In the genomic region with DNA sequence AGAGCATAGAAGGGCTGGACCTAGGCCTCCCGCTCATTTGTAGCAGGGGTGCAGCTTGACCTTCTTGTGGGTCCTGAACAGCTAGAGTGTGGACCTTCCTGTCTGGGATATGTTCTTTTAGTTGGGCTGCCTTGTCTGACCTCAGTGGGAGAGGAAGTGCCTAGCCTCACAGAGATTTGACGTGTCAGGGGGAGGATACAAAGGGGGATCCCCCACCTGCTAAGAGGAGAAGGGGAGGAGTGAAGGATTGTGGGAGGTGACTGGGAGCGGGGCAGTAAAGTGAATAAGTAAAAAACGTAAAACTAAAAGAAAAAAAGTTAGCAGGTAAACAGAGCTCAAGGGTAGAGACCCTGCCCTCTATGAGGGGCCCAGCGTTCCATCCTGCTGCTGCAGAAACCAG, we compare ENCODE assay signal across 26 mouse cellular contexts. TPM values are rescaled to one million over a fixed set of nuclear protein-coding genes. Genes with fewer than 3 reads are reported as not detected.
A peak's percentile ranks its signal among the peaks of the same experiment; 100 is the strongest.
DNase-seq lines count a peak whose midpoint lies in the region; ATAC-seq lines count a peak whose summit lies in the region.
"Had no signal": no experiment of that assay in that cellular context is flagged by ENCODE, and none has a peak within 500 bp of the region (broad histone marks: within the 10 kb centered on the region; RNA-seq: fewer than 3 reads in every experiment).

No protein-coding gene starts in this region.

- H3K27me3 ChIP-seq in splenic B cell, adult 2 months (ENCODE audit: control insufficient read depth, insufficient read depth, low read length, poor library complexity, severe bottlenecking) = no peaks in the 10 kb centered on the region
- H3K27me3 ChIP-seq: hindbrain, embryonic 12.5 days; hindbrain, embryonic 15.5 days; Patski had no signal

- intact Hi-C loops in left cerebral cortex, postnatal 14 days (cut with DNase I) = no loop called here

- peak; percentile 20 for DNase-seq in cerebellum, adult 9-10 months
- DNase-seq in cerebellum, postnatal 4 days (ENCODE audit: low spot score in 2 of 2) = no peak
- peak; percentile 42 for DNase-seq in splenic B cell, adult 2 months (ENCODE audit: low read depth, low spot score)
- DNase-seq in left cerebral cortex, postnatal 14 days (ENCODE audit: low spot score in 2 of 2) = no peak
- DNase-seq in thymus, adult 18-20 months = no peak
- DNase-seq: adrenal gland, adult 2 months; adrenal gland, postnatal 14 days; cerebellum, adult 11 months; cerebellum, adult 2 months; cerebellum, postnatal 10 days; cerebellum, postnatal 36 days; forebrain, postnatal 0 days; gastrocnemius, adult 2 months; gastrocnemius, postnatal 14 days; heart, adult 11 months had no signal

- peaks cover 19% of the 10 kb centered on the region for H3K36me3 ChIP-seq in splenic B cell, adult 2 months (ENCODE audit: control insufficient read depth, insufficient read depth, low read length, poor library complexity, severe bottlenecking)

- peak; percentile 86 for ATAC-seq in activated CD4-positive, CD25-positive, alpha-beta regulatory T cell, adult 4 months
- ATAC-seq: forebrain, embryonic 14.5 days; forebrain, postnatal 0 days; intestine, embryonic 16.5 days; Patski had no signal

RNA-seq across cellular contexts. Expression of gene Cactin, which starts 11.3 kb away (rescaled TPM):
- polyA plus RNA-seq in activated CD4-positive, CD25-positive, alpha-beta regulatory T cell, adult 4 months (2017; shearing (Covaris generic)) = 1 to 10 TPM; 5.1 to 5.7 TPM
- 10 to 100 TPM; 25.1 to 27.2 TPM for total RNA-seq in left cerebral cortex, postnatal 14 days (2021)

RNA-seq across cellular contexts. Expression of gene Pip5k1c, which starts 16.8 kb away (rescaled TPM):
- 10 to 100 TPM; 11.1 to 16.9 TPM for polyA plus RNA-seq in activated CD4-positive, CD25-positive, alpha-beta regulatory T cell, adult 4 months (2017; shearing (Covaris generic))
- total RNA-seq in left cerebral cortex, postnatal 14 days (2021) = 100 to 1,000 TPM; 391 to 396 TPM

RNA-seq across cellular contexts. Expression of gene Tjp3, which starts 18.2 kb away (rescaled TPM):
- polyA plus RNA-seq in activated CD4-positive, CD25-positive, alpha-beta regulatory T cell, adult 4 months (2017; shearing (Covaris generic)) = 1 to 10 TPM; 2.4 to 3.1 TPM
- total RNA-seq in left cerebral cortex, postnatal 14 days (2021) = under 1 TPM; 0.15 to 0.47 TPM
- total RNA-seq: gastrocnemius, adult 2 months; gastrocnemius, postnatal 14 days; heart, postnatal 25 days had no signal

RNA-seq across cellular contexts. Expression of gene Tbxa2r, which starts 19.0 kb away (rescaled TPM):
- polyA plus RNA-seq in activated CD4-positive, CD25-positive, alpha-beta regulatory T cell, adult 4 months (2017; shearing (Covaris generic)) = 10 to 100 TPM; 20.9 to 21.4 TPM
- 1 to 10 TPM; 1.3 to 1.5 TPM for total RNA-seq in left cerebral cortex, postnatal 14 days (2021)
- total RNA-seq: G1E had no signal
- polyA plus RNA-seq: G1E, Patski had no signal

RNA-seq across cellular contexts. Expression of gene Gipc3, which starts 33.5 kb away (rescaled TPM):
- polyA plus RNA-seq in activated CD4-positive, CD25-positive, alpha-beta regulatory T cell, adult 4 months (2017; shearing (Covaris generic)) = not detected
- under 1 TPM; 0.51 to 0.97 TPM for total RNA-seq in left cerebral cortex, postnatal 14 days (2021)
- total RNA-seq: forebrain, postnatal 0 days had no signal
- polyA plus RNA-seq: embryonic facial prominence, embryonic 11.5 days; forebrain, embryonic 10.5 days; forebrain, embryonic 14.5 days; forebrain, postnatal 0 days; G1E; heart, embryonic 11.5 days; hindbrain, embryonic 12.5 days; hindbrain, embryonic 15.5 days had no signal

Comparison
In these comparisons a context has a peak if more than half of its experiments do, and no peak if none do; other contexts are left out.
1. DNase-seq: peak in cerebellum, adult 9-10 months (single experiment) and splenic B cell, adult 2 months (single experiment); none in cerebellum, postnatal 4 days (0 of 2), left cerebral cortex, postnatal 14 days (0 of 2) and thymus, adult 18-20 months (0 of 2).